Mouse (Mus musculus) G1E (cell line): Measurements from ENCODE around the gene Alg1.

ENCODE experiments used
- CTCF ChIP-seq: IDR thresholded peaks from 2 replicates; pipeline ENCODE4 v1.5.1; 2012; ENCODE audit warnings: low read depth, low read length, inconsistent platforms, mixed read lengths
- GATA1 ChIP-seq: IDR thresholded peaks from 2 replicates; pipeline ENCODE4 v1.6.1; 2012; ENCODE audit warnings: borderline replicate concordance, low read length, inconsistent platforms, mixed read lengths
- GATA2 ChIP-seq: IDR thresholded peaks from 2 replicates; pipeline ENCODE4 v1.6.1; 2012; ENCODE audit warnings: low read depth, low read length, inconsistent platforms, borderline replicate concordance
- POLR2AphosphoS5 ChIP-seq: IDR thresholded peaks from 2 replicates; pipeline ENCODE4 v1.6.1; 2012; ENCODE audit warnings: low read depth, low read length, inconsistent platforms; ENCODE audit not compliant: insufficient replicate concordance
- TAL1 ChIP-seq: conservative IDR thresholded peaks from 2 replicates; pipeline ENCODE4 v1.6.1; 2012; ENCODE audit warnings: low read depth, low read length, inconsistent platforms, mixed read lengths

DNA sequence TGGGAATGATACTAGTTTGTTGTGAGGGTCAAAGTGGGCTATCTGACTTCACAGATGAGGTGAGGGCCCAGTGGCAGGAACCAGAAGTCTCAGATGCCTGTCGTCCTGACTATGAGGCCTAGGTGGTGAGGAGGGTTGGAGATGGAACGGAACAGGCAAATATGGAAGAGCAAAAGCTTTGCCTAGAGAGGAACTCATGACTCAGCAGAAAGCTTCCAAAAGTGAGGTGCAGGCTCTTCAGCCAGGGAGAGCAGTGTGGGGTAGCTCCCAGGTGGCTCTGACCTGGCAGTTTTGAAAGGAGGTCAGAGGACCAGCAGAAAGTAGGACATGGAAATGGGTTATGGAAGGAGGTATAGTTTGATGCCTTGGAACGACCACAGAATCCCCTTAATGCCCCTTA, 17.5 kb downstream of the Alg1 start:
- TF ChIP-seq CTCF (no peak), TAL1 (no peak), GATA2 (no peak), GATA1 (no peak), POLR2AphosphoS5 (no peak)
